Mouse (Mus musculus) heart, adult 2 months (tissue): Measurements from ENCODE around the gene Zfp266. TPM values are rescaled to one million over a fixed set of nuclear protein-coding genes. Genes with fewer than 3 reads are reported as not detected.
A peak's percentile ranks its signal among the peaks of the same experiment; 100 is the strongest.

Experiments
- DNase-seq, 2 experiments: peaks; one replicate each; pipeline ENCODE4 v3.0.0; 2021
- H3K27ac ChIP-seq: fragments of 200-600 bp; 2 replicates; pipeline ENCODE4 v1.8.1; 2022
- H3K27me3 ChIP-seq: fragments of 200-500 bp; 2 replicates; pipeline ENCODE4 v1.6.1; 2012; ENCODE audit warnings: mild to moderate bottlenecking, low read length, inconsistent platforms, mixed read lengths; ENCODE audit not compliant: control insufficient read depth, insufficient read depth
- H3K36me3 ChIP-seq: fragments of 200-500 bp; 2 replicates; pipeline ENCODE4 v1.6.1; 2012; ENCODE audit warnings: low read length, inconsistent platforms; ENCODE audit not compliant: control insufficient read depth, insufficient read depth
- H3K4me1 ChIP-seq: fragments of 200-500 bp; 2 replicates; pipeline ENCODE4 v1.6.1; 2011; ENCODE audit warnings: low read length; ENCODE audit not compliant: control insufficient read depth, insufficient read depth
- H3K4me3 ChIP-seq: fragments of 200-600 bp; 2 replicates; pipeline ENCODE4 v1.8.1; 2022
- H3K79me2 ChIP-seq: fragments of 200-500 bp; replicated peaks from 2 replicates; pipeline ENCODE4 v1.6.1; 2012; ENCODE audit warnings: mild to moderate bottlenecking, inconsistent platforms, low read length, moderate library complexity, mixed read lengths; ENCODE audit not compliant: control insufficient read depth, insufficient read depth
- H3K9ac ChIP-seq: fragments of 200-500 bp; 2 replicates; pipeline ENCODE4 v1.6.1; 2012; ENCODE audit warnings: low read depth, mild to moderate bottlenecking, control low read depth, inconsistent platforms, low read length, mixed read lengths
- CTCF ChIP-seq: fragments of 200-600 bp; IDR thresholded peaks from 2 replicates; pipeline ENCODE4 v1.8.1; 2022; ENCODE audit warnings: antibody characterized with exemption, mild to moderate bottlenecking, moderate library complexity
- EP300 ChIP-seq: fragments of 200-500 bp; IDR thresholded peaks from 2 replicates; pipeline ENCODE4 v1.6.1; 2011; ENCODE audit warnings: low read depth, low read length, control low read depth; ENCODE audit not compliant: insufficient read depth
- POLR2A ChIP-seq: fragments of 200-500 bp; IDR thresholded peaks from 2 replicates; pipeline ENCODE4 v1.6.1; 2011; ENCODE audit warnings: mild to moderate bottlenecking, low read depth, low read length, control low read depth; ENCODE audit not compliant: insufficient read depth
- WGBS: fragments of 180-500 bp; shearing (Covaris S2); methylation state at CpG from one replicate; pipeline ENCODE4 v1.1.7; 2018; 5-methylcytosine and 5-hydroxymethylcytosine counted together
- intact Hi-C: fragments of 180-260 bp; cut with DNase I; formaldehyde crosslinking; loops from one replicate; pipeline ENCODE4 v1.15.1; 2025
- polyA plus RNA-seq: library from polyadenylated mRNA; depleted of rRNA; stranded (reverse); fragments of >200 nt; gene quantifications from 2 replicates; pipeline ENCODE4 v1.2.3, GENCODE M21; 2012
- total RNA-seq, 2 experiments: library from RNA; stranded (reverse); gene quantifications; 2 replicates each; pipeline ENCODE4 v1.2.3; 2021

Zfp266 gene
- total and polyA plus RNA-seq, 3 experiments, result 6.0 to 23.8 (median 23.3) TPM

DNA sequence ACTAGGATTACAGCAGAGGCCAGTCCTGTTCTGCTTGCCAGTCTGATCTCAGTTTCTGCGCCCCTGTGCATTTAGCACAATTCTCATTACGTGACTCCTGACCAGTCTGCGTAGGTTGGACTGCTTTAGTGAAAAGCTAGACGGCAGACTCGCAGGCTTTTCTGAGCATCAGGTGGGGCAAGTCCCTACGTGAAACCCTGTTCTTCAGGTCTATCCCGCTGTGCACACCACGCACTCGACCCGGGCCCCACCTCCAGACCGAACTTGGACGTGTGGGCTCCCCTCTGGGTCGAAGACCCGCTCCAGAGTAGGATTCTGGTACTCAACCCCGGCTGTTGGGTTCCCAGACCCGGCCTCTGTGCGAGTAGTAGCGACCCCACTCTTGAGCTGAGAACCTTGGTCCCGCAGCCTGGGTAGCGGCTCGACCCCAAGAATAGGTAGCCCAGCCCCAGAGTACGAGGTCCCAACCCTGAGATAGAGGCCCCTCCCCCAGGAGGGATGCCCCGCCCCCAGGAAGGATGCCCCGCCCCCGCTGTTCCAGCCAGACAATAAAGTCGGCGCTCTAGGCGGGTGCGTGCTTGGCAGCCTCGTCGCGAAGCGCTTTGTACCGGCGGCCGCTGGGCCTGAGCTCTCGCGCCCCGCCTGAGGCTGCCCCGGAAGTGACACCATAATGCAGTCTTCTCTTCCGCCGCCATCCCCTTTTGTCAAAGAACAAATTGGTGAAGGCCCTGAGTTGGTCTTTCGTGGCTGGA is 23.0 kb upstream of the Zfp266 start:
- intact Hi-C loops, result loop anchor here (2.0 to 10.0 kb wide), 3 partner anchors 23 to 159 kb away; partner anchors contain the start of genes Zfp266, Zfp426 and Zfp560
- WGBS, result 3% methylated on average over 43 of the region's 43 CpGs

GRCm38 (mm10) chr9:20543496-20543895 is 22.3 kb upstream of the Zfp266 start:
- H3K79me2 ChIP-seq, result no peaks in the 10 kb centered on the region
- intact Hi-C loops, result loop anchor here (10.0 kb wide), 1 partner anchor 159 kb away; the partner anchor contains the start of gene Zfp560
- TF ChIP-seq CTCF (no peak), POLR2A (no peak)
- no peaks in the 10 kb centered on the region for H3K27me3 ChIP-seq
- no peak for DNase-seq
- H3K9ac ChIP-seq, result no peak overlapping the region
- peak overlapping the region; percentile 80 for H3K27ac ChIP-seq
- no peaks in the 10 kb centered on the region for H3K36me3 ChIP-seq
- peaks cover 1% of the 10 kb centered on the region; the same call in 1 of the 2 replicates for H3K4me1 ChIP-seq
- H3K4me3 ChIP-seq, result no peak overlapping the region
- WGBS, result 41% methylated on average over 6 of the region's 6 CpGs

More for the DNA sequence above, 23.0 kb upstream of the Zfp266 start:
- Histone ChIP-seq H3K27ac (peak overlapping the region; percentile 80), H3K79me2 (no peaks in the 10 kb centered on the region), H3K4me1 (peaks cover 1% of the 10 kb centered on the region; the same call in 1 of the 2 replicates), H3K4me3 (peak overlapping the region; percentile 51), H3K27me3 (no peaks in the 10 kb centered on the region), H3K9ac (peak overlapping the region; percentile 80), H3K36me3 (no peaks in the 10 kb centered on the region)
- DNase-seq, result peak; percentile 86 to 89
- TF ChIP-seq CTCF (peak; percentile 49), POLR2A (peak; percentile 73), EP300 (no peak)

DNA sequence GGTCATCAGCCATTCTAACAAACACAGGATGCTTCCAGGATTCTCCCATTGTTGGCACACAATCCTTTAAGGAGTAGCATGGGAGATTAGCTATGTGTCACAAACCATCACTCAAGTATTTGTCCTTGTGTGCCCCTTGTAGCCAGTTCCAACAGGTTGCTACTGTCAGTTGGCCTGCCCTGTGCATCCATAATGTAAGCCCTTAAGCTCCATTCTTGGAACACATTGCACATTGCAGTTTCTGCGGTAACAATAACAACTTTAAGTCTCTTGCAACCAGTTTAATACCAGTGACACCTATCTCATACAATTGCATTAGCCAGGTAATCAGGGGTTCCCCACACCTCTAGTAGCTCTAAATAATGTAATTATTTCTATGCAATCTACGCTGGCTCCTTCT is 15.4 kb upstream of the Zfp266 start:
- H3K36me3 ChIP-seq, result no peaks in the 10 kb centered on the region
- no peaks in the 10 kb centered on the region for H3K27me3 ChIP-seq
- 80% methylated on average over 2 of the region's 2 CpGs for WGBS
- no peaks in the 10 kb centered on the region for H3K79me2 ChIP-seq
- H3K4me3 ChIP-seq, result no peak overlapping the region
- intact Hi-C loops, result no loop called here
- H3K27ac ChIP-seq, result no peak overlapping the region
- TF ChIP-seq CTCF (no peak), EP300 (no peak), POLR2A (no peak)
- H3K9ac ChIP-seq, result no peak overlapping the region
- H3K4me1 ChIP-seq, result no peaks in the 10 kb centered on the region
- no peak for DNase-seq

DNA sequence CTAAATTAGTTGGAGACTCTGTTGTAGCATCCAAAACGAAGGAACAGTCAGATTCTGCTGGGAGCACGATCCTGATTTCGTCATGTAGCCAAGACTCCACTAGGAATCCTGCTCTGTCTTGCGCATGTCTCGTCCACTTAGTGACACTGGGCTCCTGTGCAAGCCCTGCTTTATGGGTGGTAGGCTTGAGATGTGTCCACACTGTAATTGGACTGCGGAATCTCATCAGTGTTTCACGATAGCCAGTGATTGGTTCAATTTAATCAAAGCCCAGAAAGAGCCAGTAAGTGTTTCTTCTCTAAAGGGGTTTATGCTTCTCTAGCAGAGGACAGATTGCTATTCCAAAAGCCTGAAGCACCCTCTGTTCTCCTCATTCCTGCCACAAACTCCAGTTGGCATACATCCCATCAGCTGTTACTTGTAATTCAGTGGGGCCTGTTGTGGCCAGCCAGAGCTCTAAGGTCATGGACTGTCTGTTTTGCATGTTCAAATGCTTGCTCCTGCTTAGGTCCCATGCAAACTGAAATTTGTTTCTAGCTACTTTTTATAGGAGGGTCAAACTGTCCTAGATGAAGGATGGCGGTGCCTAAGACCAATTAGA is 13.2 kb upstream of the Zfp266 start:
- H3K36me3 ChIP-seq, result no peaks in the 10 kb centered on the region
- intact Hi-C loops, result no loop called here
- 75% methylated on average over 8 of the region's 8 CpGs for WGBS

GRCm38 (mm10) chr9:20520531-20521210 is 546 bp downstream of the Zfp266 start:
- WGBS, result under 1% methylated on average over 17 of the region's 17 CpGs
- no peak for DNase-seq

More for the DNA sequence above, 13.2 kb upstream of the Zfp266 start:
- DNase-seq, result no peak
- no peak overlapping the region for H3K9ac ChIP-seq
- H3K27me3 ChIP-seq, result no peaks in the 10 kb centered on the region
- no peaks in the 10 kb centered on the region for H3K79me2 ChIP-seq
- TF ChIP-seq EP300 (no peak), POLR2A (no peak), CTCF (no peak)
- no peak overlapping the region for H3K4me3 ChIP-seq
- H3K27ac ChIP-seq, result no peak overlapping the region
- H3K4me1 ChIP-seq, result no peaks in the 10 kb centered on the region

More at GRCm38 (mm10) chr9:20520531-20521210, 546 bp downstream of the Zfp266 start:
- H3K79me2 ChIP-seq, result peaks cover 5% of the 10 kb centered on the region; the same call in 1 of the 2 replicates
- peak overlapping the region; percentile 83 for H3K9ac ChIP-seq
- TF ChIP-seq EP300 (no peak), CTCF (no peak), POLR2A (no peak)
- H3K4me3 ChIP-seq, result peak overlapping the region; percentile 90
- peaks cover 9% of the 10 kb centered on the region for H3K4me1 ChIP-seq
- intact Hi-C loops, result loop anchor here (2.0 to 10.0 kb wide), 3 partner anchors 24 to 124 kb away; partner anchors contain the start of genes Fbxl12, Ubl5 and Zfp426
- peak overlapping the region; percentile 96 for H3K27ac ChIP-seq
- H3K27me3 ChIP-seq, result no peaks in the 10 kb centered on the region
- H3K36me3 ChIP-seq, result peaks cover 28% of the 10 kb centered on the region
